Comparison of ENCODE assay signal across 7 mouse cellular contexts in genomic region chr5:124528351-124528750, GRCm38 (mm10). TPM values are rescaled to one million over a fixed set of nuclear protein-coding genes. Genes with fewer than 3 reads are reported as not detected.
DNase-seq lines count a peak whose midpoint lies in the region; ATAC-seq and TF ChIP-seq lines count a peak whose summit lies in the region.

No protein-coding gene starts in this region.

- H3K9me3 ChIP-seq in forebrain, embryonic 14.5 days (replicated peaks; ENCODE audit: control insufficient read depth, low read length) = no peaks in the 10 kb centered on the region
- no peaks in the 10 kb centered on the region for H3K9me3 ChIP-seq in intestine, embryonic 16.5 days (ENCODE audit: control insufficient read depth, low read length)
- no peaks in the 10 kb centered on the region for H3K9me3 ChIP-seq in neural tube, embryonic 14.5 days (ENCODE audit: control insufficient read depth, low read length)

- H3K4me1 ChIP-seq in forebrain, embryonic 14.5 days (ENCODE audit: control insufficient read depth, insufficient read depth, low read length) = peaks cover 6% of the 10 kb centered on the region; the same call in 1 of the 2 replicates
- H3K4me1 ChIP-seq in intestine, embryonic 16.5 days (ENCODE audit: control insufficient read depth, insufficient read depth, low read length) = peaks cover 15% of the 10 kb centered on the region
- peaks cover 26% of the 10 kb centered on the region; the same call in 1 of the 2 replicates for H3K4me1 ChIP-seq in neural tube, embryonic 14.5 days (ENCODE audit: control insufficient read depth, insufficient read depth, low read length)

- H3K27me3 ChIP-seq in forebrain, embryonic 14.5 days (replicated peaks; ENCODE audit: control insufficient read depth, insufficient read depth, low read length) = no peaks in the 10 kb centered on the region
- no peaks in the 10 kb centered on the region for H3K27me3 ChIP-seq in intestine, embryonic 16.5 days (replicated peaks; ENCODE audit: control insufficient read depth, insufficient read depth, low read length)
- no peaks in the 10 kb centered on the region for H3K27me3 ChIP-seq in neural tube, embryonic 14.5 days (ENCODE audit: control insufficient read depth, insufficient read depth, low read length)

- H3K27ac ChIP-seq in left cerebral cortex, adult 2 months = peak overlapping the region; percentile 97; the same call in 1 of the 2 replicates
- H3K27ac ChIP-seq in forebrain, embryonic 14.5 days (ENCODE audit: low read depth, low read length) = no peak overlapping the region
- H3K27ac ChIP-seq in intestine, embryonic 16.5 days (ENCODE audit: low read length) = no peak overlapping the region
- H3K27ac ChIP-seq in neural tube, embryonic 14.5 days (ENCODE audit: low read depth, low read length) = no peak overlapping the region; the same call in 1 of the 2 replicates

- DNase-seq in left cerebral cortex, adult 2 months (ENCODE audit: extremely low spot score in 1 of 2, low spot score in 2 of 2) = no peak
- no peak for DNase-seq in left cerebral cortex, postnatal 36 days (ENCODE audit: low spot score in 2 of 2)
- DNase-seq in forebrain, embryonic 14.5 days (ENCODE audit: low spot score) = no peak
- no peak for DNase-seq in cerebellum, postnatal 36 days

- intact Hi-C loops in left cerebral cortex, adult 2 months (cut with DNase I) = no loop called here
- intact Hi-C loops in left cerebral cortex, postnatal 36 days (cut with DNase I) = no loop called here

- peak overlapping the region; percentile 60; the same call in 1 of the 2 replicates for H3K4me2 ChIP-seq in forebrain, embryonic 14.5 days (ENCODE audit: low read length)
- peak overlapping the region; percentile 85; the same call in 1 of the 2 replicates for H3K4me2 ChIP-seq in intestine, embryonic 16.5 days (ENCODE audit: low read depth, low read length)
- peak overlapping the region; percentile 63 for H3K4me2 ChIP-seq in neural tube, embryonic 14.5 days (ENCODE audit: low read depth, low read length)

- ATAC-seq in forebrain, embryonic 14.5 days = no peak
- no peak for ATAC-seq in intestine, embryonic 16.5 days
- ATAC-seq in neural tube, embryonic 14.5 days (ENCODE audit: low read depth) = no peak
- ATAC-seq in inflammation-experienced regulatory T-cells, adult 6 months = no peak

- 78% methylated on average over 4 of the region's 4 CpGs for WGBS in forebrain, embryonic 14.5 days
- 68% methylated on average over 4 of the region's 4 CpGs for WGBS in intestine, embryonic 16.5 days
- 64% methylated on average over 4 of the region's 4 CpGs for WGBS in neural tube, embryonic 14.5 days

- H3K36me3 ChIP-seq in forebrain, embryonic 14.5 days (ENCODE audit: control insufficient read depth, insufficient read depth, low read length) = no peaks in the 10 kb centered on the region
- no peaks in the 10 kb centered on the region for H3K36me3 ChIP-seq in intestine, embryonic 16.5 days (ENCODE audit: control insufficient read depth, insufficient read depth, low read length)
- H3K36me3 ChIP-seq in neural tube, embryonic 14.5 days (ENCODE audit: control insufficient read depth, insufficient read depth, low read length) = no peaks in the 10 kb centered on the region

- peak overlapping the region; percentile 93 for H3K4me3 ChIP-seq in left cerebral cortex, adult 2 months
- H3K4me3 ChIP-seq in forebrain, embryonic 14.5 days (ENCODE audit: low read depth, low read length) = no peak overlapping the region
- peak overlapping the region; percentile 79 for H3K4me3 ChIP-seq in intestine, embryonic 16.5 days (ENCODE audit: low read length)
- peak overlapping the region; percentile 6; the same call in 1 of the 2 replicates for H3K4me3 ChIP-seq in neural tube, embryonic 14.5 days (ENCODE audit: low read depth, low read length)

- no peak overlapping the region; the same call in 1 of the 2 replicates for H3K9ac ChIP-seq in forebrain, embryonic 14.5 days (ENCODE audit: low read length)
- H3K9ac ChIP-seq in intestine, embryonic 16.5 days (ENCODE audit: low read depth, low read length) = peak overlapping the region; percentile 56; the same call in 1 of the 2 replicates
- H3K9ac ChIP-seq in neural tube, embryonic 14.5 days (replicated peaks; ENCODE audit: low read depth, low read length) = peak overlapping the region; percentile 32; the same call in 1 of the 2 replicates

- no peak for TF ChIP-seq CTCF in left cerebral cortex, adult 2 months (IDR thresholded peaks at IDR 0.05)

RNA-seq across cellular contexts. Expression of gene Rilpl1, which starts 2.8 kb away (rescaled TPM):
- total RNA-seq in left cerebral cortex, adult 2 months (2021) = 10 to 100 TPM; 84.6 to 84.8 TPM
- 10 to 100 TPM; 65.9 to 97.7 TPM for total RNA-seq in left cerebral cortex, postnatal 36 days (2021)
- polyA plus RNA-seq in forebrain, embryonic 14.5 days (2014; fragmentation: Nextera tagmentation; extraction: Ambion mirVana) = 10.4 and 11.0 TPM in 2 replicates
- polyA plus RNA-seq in intestine, embryonic 16.5 days (2015; fragmentation: Nextera tagmentation; extraction: Ambion mirVana) = 8.6 and 8.8 TPM in 2 replicates
- 11.0 and 14.4 TPM in 2 replicates for polyA plus RNA-seq in neural tube, embryonic 14.5 days (2014; fragmentation: Nextera tagmentation; extraction: Ambion mirVana)
- 1 to 10 TPM in 1 of 3 experiments, under 1 TPM in 2; 0.39 to 1.3 (median 0.91) TPM for polyA plus RNA-seq in inflammation-experienced regulatory T-cells, adult 6 months (2017; shearing (Covaris generic))

RNA-seq across cellular contexts. Expression of gene Tmed2, which starts 12.1 kb away (rescaled TPM):
- total RNA-seq in left cerebral cortex, adult 2 months (2021) = 10 to 100 TPM; 95.4 to 98.9 TPM
- total RNA-seq in left cerebral cortex, postnatal 36 days (2021) = 10 to 100 TPM; 97.9 to 98.5 TPM
- 416 and 423 TPM in 2 replicates for polyA plus RNA-seq in forebrain, embryonic 14.5 days (2014; fragmentation: Nextera tagmentation; extraction: Ambion mirVana)
- 635 and 649 TPM in 2 replicates for polyA plus RNA-seq in intestine, embryonic 16.5 days (2015; fragmentation: Nextera tagmentation; extraction: Ambion mirVana)
- 368 and 376 TPM in 2 replicates for polyA plus RNA-seq in neural tube, embryonic 14.5 days (2014; fragmentation: Nextera tagmentation; extraction: Ambion mirVana)
- polyA plus RNA-seq in inflammation-experienced regulatory T-cells, adult 6 months (2017; shearing (Covaris generic)) = 100 to 1,000 TPM in 1 of 3 experiments, 10 to 100 TPM in 2; 41.3 to 124 (median 59.1) TPM

RNA-seq across cellular contexts. Expression of gene Ddx55, which starts 24.3 kb away (rescaled TPM):
- 10 to 100 TPM; 25.8 to 28.3 TPM for total RNA-seq in left cerebral cortex, adult 2 months (2021)
- total RNA-seq in left cerebral cortex, postnatal 36 days (2021) = 10 to 100 TPM; 23.9 to 31.0 TPM
- 16.8 and 21.2 TPM in 2 replicates for polyA plus RNA-seq in forebrain, embryonic 14.5 days (2014; fragmentation: Nextera tagmentation; extraction: Ambion mirVana)
- 12.5 and 14.5 TPM in 2 replicates for polyA plus RNA-seq in intestine, embryonic 16.5 days (2015; fragmentation: Nextera tagmentation; extraction: Ambion mirVana)
- polyA plus RNA-seq in neural tube, embryonic 14.5 days (2014; fragmentation: Nextera tagmentation; extraction: Ambion mirVana) = 24.9 and 30.4 TPM in 2 replicates
- 10 to 100 TPM; 14.7 to 22.6 (median 20.1) TPM for polyA plus RNA-seq in inflammation-experienced regulatory T-cells, adult 6 months (2017; shearing (Covaris generic))

RNA-seq across cellular contexts. Expression of gene Snrnp35, which starts 45.4 kb away (rescaled TPM):
- 10 to 100 TPM; 19.9 to 20.8 TPM for total RNA-seq in left cerebral cortex, adult 2 months (2021)
- 10 to 100 TPM; 22.7 to 28.0 TPM for total RNA-seq in left cerebral cortex, postnatal 36 days (2021)
- 14.3 and 14.7 TPM in 2 replicates for polyA plus RNA-seq in forebrain, embryonic 14.5 days (2014; fragmentation: Nextera tagmentation; extraction: Ambion mirVana)
- 20.1 and 20.9 TPM in 2 replicates for polyA plus RNA-seq in intestine, embryonic 16.5 days (2015; fragmentation: Nextera tagmentation; extraction: Ambion mirVana)
- polyA plus RNA-seq in neural tube, embryonic 14.5 days (2014; fragmentation: Nextera tagmentation; extraction: Ambion mirVana) = 8.9 and 12.0 TPM in 2 replicates
- polyA plus RNA-seq in inflammation-experienced regulatory T-cells, adult 6 months (2017; shearing (Covaris generic)) = 10 to 100 TPM in 1 of 3 experiments, 1 to 10 TPM in 2; 6.5 to 12.1 (median 9.7) TPM

RNA-seq across cellular contexts. Expression of gene Rilpl2, which starts 50.2 kb away (rescaled TPM):
- total RNA-seq in left cerebral cortex, adult 2 months (2021) = 10 to 100 TPM; 17.9 to 21.0 TPM
- 10 to 100 TPM; 18.8 to 20.5 TPM for total RNA-seq in left cerebral cortex, postnatal 36 days (2021)
- polyA plus RNA-seq in forebrain, embryonic 14.5 days (2014; fragmentation: Nextera tagmentation; extraction: Ambion mirVana) = 29.4 and 31.7 TPM in 2 replicates
- 55.1 and 55.4 TPM in 2 replicates for polyA plus RNA-seq in intestine, embryonic 16.5 days (2015; fragmentation: Nextera tagmentation; extraction: Ambion mirVana)
- polyA plus RNA-seq in neural tube, embryonic 14.5 days (2014; fragmentation: Nextera tagmentation; extraction: Ambion mirVana) = 22.9 and 28.7 TPM in 2 replicates
- 10 to 100 TPM; 56.2 to 88.3 (median 67.1) TPM for polyA plus RNA-seq in inflammation-experienced regulatory T-cells, adult 6 months (2017; shearing (Covaris generic))
